Mouse (Mus musculus) heart, adult 2 months (tissue): ENCODE results near the gene Myo15. TPM values are rescaled to one million over a fixed set of nuclear protein-coding genes. Genes with fewer than 3 reads are reported as not detected.
A peak's percentile ranks its signal among the peaks of the same experiment; 100 is the strongest.

Experiments used
- DNase-seq, 2 experiments: peaks; one replicate each; pipeline ENCODE4 v3.0.0; 2021
- H3K27ac ChIP-seq: fragments of 200-600 bp; 2 replicates; pipeline ENCODE4 v1.8.1; 2022
- H3K27me3 ChIP-seq: fragments of 200-500 bp; 2 replicates; pipeline ENCODE4 v1.6.1; 2012; ENCODE audit warnings: mild to moderate bottlenecking, low read length, inconsistent platforms, mixed read lengths; ENCODE audit not compliant: control insufficient read depth, insufficient read depth
- H3K36me3 ChIP-seq: fragments of 200-500 bp; 2 replicates; pipeline ENCODE4 v1.6.1; 2012; ENCODE audit warnings: low read length, inconsistent platforms; ENCODE audit not compliant: control insufficient read depth, insufficient read depth
- H3K4me1 ChIP-seq: fragments of 200-500 bp; 2 replicates; pipeline ENCODE4 v1.6.1; 2011; ENCODE audit warnings: low read length; ENCODE audit not compliant: control insufficient read depth, insufficient read depth
- H3K4me3 ChIP-seq: fragments of 200-600 bp; 2 replicates; pipeline ENCODE4 v1.8.1; 2022
- H3K79me2 ChIP-seq: fragments of 200-500 bp; replicated peaks from 2 replicates; pipeline ENCODE4 v1.6.1; 2012; ENCODE audit warnings: mild to moderate bottlenecking, inconsistent platforms, low read length, moderate library complexity, mixed read lengths; ENCODE audit not compliant: control insufficient read depth, insufficient read depth
- H3K9ac ChIP-seq: fragments of 200-500 bp; 2 replicates; pipeline ENCODE4 v1.6.1; 2012; ENCODE audit warnings: low read depth, mild to moderate bottlenecking, control low read depth, inconsistent platforms, low read length, mixed read lengths
- CTCF ChIP-seq: fragments of 200-600 bp; IDR thresholded peaks from 2 replicates; pipeline ENCODE4 v1.8.1; 2022; ENCODE audit warnings: antibody characterized with exemption, mild to moderate bottlenecking, moderate library complexity
- EP300 ChIP-seq: fragments of 200-500 bp; IDR thresholded peaks from 2 replicates; pipeline ENCODE4 v1.6.1; 2011; ENCODE audit warnings: low read depth, low read length, control low read depth; ENCODE audit not compliant: insufficient read depth
- POLR2A ChIP-seq: fragments of 200-500 bp; IDR thresholded peaks from 2 replicates; pipeline ENCODE4 v1.6.1; 2011; ENCODE audit warnings: mild to moderate bottlenecking, low read depth, low read length, control low read depth; ENCODE audit not compliant: insufficient read depth
- WGBS: fragments of 180-500 bp; shearing (Covaris S2); methylation state at CpG from one replicate; pipeline ENCODE4 v1.1.7; 2018; 5-methylcytosine and 5-hydroxymethylcytosine counted together
- intact Hi-C: fragments of 180-260 bp; cut with DNase I; formaldehyde crosslinking; loops from one replicate; pipeline ENCODE4 v1.15.1; 2025
- polyA plus RNA-seq: library from polyadenylated mRNA; depleted of rRNA; stranded (reverse); fragments of >200 nt; gene quantifications from 2 replicates; pipeline ENCODE4 v1.2.3, GENCODE M21; 2012
- total RNA-seq, 2 experiments: library from RNA; stranded (reverse); gene quantifications; 2 replicates each; pipeline ENCODE4 v1.2.3; 2021

The Myo15 gene
- total and polyA plus RNA-seq, 3 experiments, result 0.03 to 0.06 (median 0.05) TPM

DNA sequence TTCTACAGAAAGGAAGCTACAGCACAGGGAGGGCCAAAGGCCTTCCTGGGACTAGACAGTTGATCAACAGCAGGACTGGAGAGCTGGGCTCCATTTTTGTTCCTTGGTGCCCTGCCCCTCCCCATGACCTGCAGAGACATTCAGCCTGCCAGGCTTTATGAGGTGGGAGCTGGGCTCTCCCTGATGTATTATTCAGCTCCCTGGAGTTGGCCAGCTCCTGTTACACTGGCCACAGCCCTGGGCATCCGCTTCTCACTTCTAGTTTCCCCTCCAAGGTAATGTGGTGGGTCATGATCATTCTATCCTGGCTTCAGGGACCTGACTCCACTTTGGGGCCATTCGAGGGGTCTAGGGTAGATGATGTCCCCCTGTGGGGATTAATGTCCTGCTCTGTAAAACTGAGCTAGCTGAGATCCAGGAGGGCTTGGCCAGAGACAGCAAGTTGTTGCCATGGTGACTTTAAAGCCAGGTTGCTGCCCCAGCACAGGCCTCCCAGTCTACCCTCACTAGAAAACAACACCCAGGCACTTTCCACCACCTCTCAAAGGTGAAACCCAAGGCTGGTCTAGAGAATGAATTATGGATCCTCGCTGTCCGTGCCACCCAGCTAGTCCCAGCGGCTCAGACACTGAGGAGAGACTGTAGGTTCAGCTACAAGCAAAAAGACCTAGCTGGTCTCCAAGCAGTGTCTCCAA is 6.7 kb downstream of the Myo15 start:
- Histone ChIP-seq H3K4me3 (no peak overlapping the region), H3K27ac (no peak overlapping the region), H3K9ac (no peak overlapping the region), H3K36me3 (no peaks in the 10 kb centered on the region), H3K4me1 (no peaks in the 10 kb centered on the region), H3K79me2 (no peaks in the 10 kb centered on the region), H3K27me3 (no peaks in the 10 kb centered on the region)
- intact Hi-C loops, result no loop called here
- DNase-seq, result no peak
- WGBS, result 85% methylated on average over 5 of the region's 5 CpGs
- no peak for TF ChIP-seq CTCF
- TF ChIP-seq POLR2A, result no peak
- TF ChIP-seq EP300, result no peak

DNA sequence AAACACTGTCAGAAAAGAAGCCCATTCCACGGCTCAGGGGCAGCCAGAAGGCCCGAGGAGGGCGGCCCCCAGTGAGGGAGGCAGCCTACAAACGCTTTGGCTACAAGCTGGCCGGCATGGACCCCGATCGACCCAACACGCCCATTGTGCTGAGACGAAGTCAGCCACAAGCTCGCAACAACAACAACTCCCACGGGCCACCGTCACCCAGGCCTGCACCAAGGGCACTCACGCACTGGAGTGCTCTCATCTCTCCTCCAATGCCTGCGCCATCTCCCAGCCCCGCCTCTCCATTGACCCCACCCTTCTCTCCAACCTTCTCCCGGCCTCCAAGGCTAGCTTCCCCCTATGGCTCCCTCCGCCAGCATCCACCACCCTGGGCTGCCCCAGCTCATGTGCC is 9.0 kb downstream of the Myo15 start:
- H3K4me3 ChIP-seq, result no peak overlapping the region
- 18% methylated on average over 17 of the region's 17 CpGs for WGBS

DNA sequence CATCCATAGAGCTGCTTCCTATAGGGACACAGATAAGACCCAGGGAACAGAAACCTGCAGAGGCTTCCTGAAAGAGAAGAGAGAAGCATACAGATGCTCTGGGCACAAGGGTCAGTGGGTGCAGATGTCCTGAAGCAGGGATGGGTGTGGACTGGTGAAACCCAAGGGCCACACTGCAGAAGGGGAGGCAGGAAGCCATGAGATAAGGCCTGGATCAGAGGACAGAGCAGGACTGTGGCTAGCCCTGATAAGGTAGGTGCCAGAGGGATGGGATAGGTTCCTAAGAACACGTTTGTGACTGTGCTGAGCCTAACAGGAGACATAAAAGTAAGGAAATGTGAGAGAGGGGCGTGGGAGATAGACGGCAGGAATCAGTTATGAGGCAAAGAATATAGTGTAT is 17.1 kb downstream of the Myo15 start:
- H3K4me1 ChIP-seq, result no peaks in the 10 kb centered on the region
- no peaks in the 10 kb centered on the region for H3K79me2 ChIP-seq
- intact Hi-C loops, result no loop called here
- H3K27ac ChIP-seq, result no peak overlapping the region
- no peaks in the 10 kb centered on the region for H3K36me3 ChIP-seq
- H3K4me3 ChIP-seq, result no peak overlapping the region
- no peak for DNase-seq
- no peak overlapping the region for H3K9ac ChIP-seq
- WGBS, result 41% methylated on average over 3 of the region's 3 CpGs
- H3K27me3 ChIP-seq, result no peaks in the 10 kb centered on the region
- TF ChIP-seq CTCF (no peak), POLR2A (no peak), EP300 (no peak)

More for the DNA sequence above, 9.0 kb downstream of the Myo15 start:
- Histone ChIP-seq H3K4me1 (no peaks in the 10 kb centered on the region), H3K36me3 (no peaks in the 10 kb centered on the region), H3K79me2 (no peaks in the 10 kb centered on the region), H3K27me3 (no peaks in the 10 kb centered on the region), H3K27ac (no peak overlapping the region), H3K9ac (no peak overlapping the region)
- intact Hi-C loops, result no loop called here
- TF ChIP-seq POLR2A (no peak), CTCF (no peak), EP300 (no peak)
- no peak for DNase-seq

DNA sequence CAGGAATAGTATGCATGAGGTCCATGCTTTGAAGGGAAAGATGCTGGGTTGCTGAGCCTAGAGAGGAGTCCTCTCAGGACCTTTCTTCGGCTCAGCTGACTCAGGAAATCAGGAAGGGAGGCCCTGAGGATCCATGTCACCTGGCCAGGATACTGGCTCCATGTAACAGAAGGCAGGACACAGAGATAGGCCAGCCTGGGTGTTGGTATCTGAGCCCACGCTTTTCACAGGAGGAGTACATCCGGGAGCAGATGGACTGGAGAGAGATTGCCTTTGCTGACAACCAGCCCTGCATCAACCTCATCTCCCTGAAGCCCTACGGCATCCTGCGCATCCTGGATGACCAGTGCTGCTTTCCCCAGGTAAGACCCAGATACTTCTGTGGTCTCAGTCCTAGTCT is 23.6 kb downstream of the Myo15 start:
- no peaks in the 10 kb centered on the region for H3K36me3 ChIP-seq
- no peaks in the 10 kb centered on the region for H3K4me1 ChIP-seq
- DNase-seq, result no peak
- H3K9ac ChIP-seq, result no peak overlapping the region
- no peaks in the 10 kb centered on the region for H3K79me2 ChIP-seq
- WGBS, result 79% methylated on average over 5 of the region's 5 CpGs
- intact Hi-C loops, result no loop called here
- TF ChIP-seq CTCF, result no peak
- no peak for TF ChIP-seq POLR2A
- no peak for TF ChIP-seq EP300
- no peak overlapping the region for H3K4me3 ChIP-seq
- H3K27me3 ChIP-seq, result no peaks in the 10 kb centered on the region
- no peak overlapping the region for H3K27ac ChIP-seq

DNA sequence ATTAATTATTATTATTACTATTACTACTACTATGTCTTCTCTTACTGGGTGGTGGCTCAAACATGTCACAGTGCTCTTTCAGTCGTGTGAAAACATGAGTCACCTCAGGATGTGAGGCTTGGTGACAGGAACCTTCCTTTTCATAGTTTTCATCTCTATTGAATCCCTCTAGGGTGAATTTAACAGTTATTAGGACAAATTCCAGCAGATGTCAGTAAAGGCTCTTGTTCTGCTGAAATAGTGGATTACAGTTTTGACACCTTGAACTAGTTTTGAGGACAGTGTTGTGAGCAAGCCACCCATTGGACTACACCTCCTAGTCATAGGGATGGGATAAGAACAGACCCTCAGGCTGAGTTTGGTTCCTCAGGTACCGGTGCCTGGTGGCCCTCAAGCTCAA is 26.6 kb downstream of the Myo15 start:
- no peaks in the 10 kb centered on the region for H3K27me3 ChIP-seq
- intact Hi-C loops, result no loop called here
- H3K9ac ChIP-seq, result no peak overlapping the region
- TF ChIP-seq POLR2A (no peak), CTCF (0 out of 2 replicates have a peak, but pooled peaks have one; percentile 13)
- H3K4me1 ChIP-seq, result no peaks in the 10 kb centered on the region
- WGBS, result 50% methylated on average over 2 of the region's 2 CpGs
- H3K27ac ChIP-seq, result no peak overlapping the region
- H3K36me3 ChIP-seq, result no peaks in the 10 kb centered on the region
- no peaks in the 10 kb centered on the region for H3K79me2 ChIP-seq
- no peak overlapping the region for H3K4me3 ChIP-seq
- no peak for DNase-seq

DNA sequence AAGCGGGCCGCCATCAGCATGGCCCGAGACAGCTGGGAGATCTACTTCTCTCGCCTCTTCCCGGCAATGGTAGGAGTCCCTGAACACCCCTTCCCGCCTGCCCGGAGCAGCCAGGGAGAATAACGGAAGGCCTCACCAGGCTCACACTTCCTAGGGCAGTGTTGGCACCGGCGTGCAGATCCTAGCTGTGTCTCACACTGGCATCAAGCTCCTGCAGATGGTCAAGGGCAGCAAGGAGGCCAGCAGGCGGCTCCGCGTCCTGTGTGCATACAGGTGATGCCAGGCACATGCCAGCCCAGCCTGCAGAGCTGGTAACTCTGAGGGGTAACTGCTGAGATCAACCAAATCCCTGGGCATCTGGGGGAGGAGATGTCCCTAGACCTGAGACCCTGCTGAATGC is 38.1 kb downstream of the Myo15 start:
- H3K4me3 ChIP-seq, result no peak overlapping the region
- no peaks in the 10 kb centered on the region for H3K4me1 ChIP-seq
- 0 out of 2 replicates have a peak, but pooled peaks cover 2% of the 10 kb centered on the region for H3K27me3 ChIP-seq
- 81% methylated on average over 13 of the region's 13 CpGs for WGBS
- no peaks in the 10 kb centered on the region for H3K79me2 ChIP-seq
- no peaks in the 10 kb centered on the region for H3K36me3 ChIP-seq
- intact Hi-C loops, result no loop called here
- H3K9ac ChIP-seq, result no peak overlapping the region
- TF ChIP-seq CTCF, result no peak
- TF ChIP-seq EP300, result no peak
- TF ChIP-seq POLR2A, result no peak
- no peak for DNase-seq
- no peak overlapping the region for H3K27ac ChIP-seq
